Mouse (Mus musculus) liver, adult 2 months (tissue): ENCODE data around the gene Otop2. TPM values are rescaled to one million over a fixed set of nuclear protein-coding genes. Genes with fewer than 3 reads are reported as not detected.

ENCODE experiments used
- DNase-seq: peaks from one replicate; pipeline ENCODE4 v3.0.0-alpha.2; 2011; ENCODE audit warnings: low read depth, low spot score; ENCODE audit errors: extremely low read depth
- H3K27ac ChIP-seq: fragments of 200-500 bp; replicated peaks from 2 replicates; pipeline ENCODE4 v1.5.1; 2012; ENCODE audit warnings: low read depth, mild to moderate bottlenecking, control low read depth, inconsistent platforms, low read length; ENCODE audit not compliant: insufficient read depth
- H3K27me3 ChIP-seq: fragments of 200-500 bp; 2 replicates; pipeline ENCODE4 v1.6.1; 2012; ENCODE audit warnings: mild to moderate bottlenecking, moderate library complexity, low read length, inconsistent platforms; ENCODE audit not compliant: control insufficient read depth, insufficient read depth
- H3K36me3 ChIP-seq: fragments of 200-500 bp; 2 replicates; pipeline ENCODE4 v1.6.1; 2012; ENCODE audit warnings: low read length, inconsistent platforms; ENCODE audit not compliant: control insufficient read depth, insufficient read depth
- H3K4me1 ChIP-seq: fragments of 200-500 bp; 2 replicates; pipeline ENCODE4 v1.6.1; 2011; ENCODE audit warnings: low read length; ENCODE audit not compliant: control insufficient read depth, insufficient read depth
- H3K4me3 ChIP-seq: fragments of 200-500 bp; 2 replicates; pipeline ENCODE4 v1.5.1; 2011; ENCODE audit warnings: low read depth, mild to moderate bottlenecking, control low read depth, low read length, moderate library complexity; ENCODE audit not compliant: insufficient read depth
- H3K79me2 ChIP-seq: fragments of 200-500 bp; 2 replicates; pipeline ENCODE4 v1.6.1; 2012; ENCODE audit warnings: inconsistent platforms, mild to moderate bottlenecking, low read length, moderate library complexity; ENCODE audit not compliant: control insufficient read depth, insufficient read depth
- H3K9ac ChIP-seq: fragments of 200-500 bp; 2 replicates; pipeline ENCODE4 v1.6.1; 2012; ENCODE audit warnings: low read depth, mild to moderate bottlenecking, control low read depth, inconsistent platforms, low read length
- CTCF ChIP-seq: fragments of 200-500 bp; IDR thresholded peaks from 2 replicates; pipeline ENCODE4 v1.5.1; 2011; ENCODE audit warnings: low read depth, low read length, control low read depth
- POLR2A ChIP-seq: fragments of 200-500 bp; IDR thresholded peaks from 2 replicates; pipeline ENCODE4 v1.6.1; 2011; ENCODE audit warnings: low read length, control low read depth; ENCODE audit not compliant: insufficient read depth; ENCODE audit errors: extremely low read depth
- WGBS: fragments of 180-500 bp; shearing (Covaris S2); methylation state at CpG from one replicate; pipeline ENCODE4 v1.1.7; 2018; 5-methylcytosine and 5-hydroxymethylcytosine counted together
- polyA plus RNA-seq: library from polyadenylated mRNA; depleted of rRNA; stranded (reverse); fragments of >200 nt; gene quantifications from 2 replicates; pipeline ENCODE4 v1.2.3, GENCODE M21; 2012
- total RNA-seq: library from RNA; depleted of rRNA; stranded (reverse); fragments of >200 nt; gene quantifications from 2 replicates; pipeline ENCODE4 v1.2.3, GENCODE M21; 2014

Otop2 gene
- total and polyA plus RNA-seq, 2 experiments: not detected

DNA sequence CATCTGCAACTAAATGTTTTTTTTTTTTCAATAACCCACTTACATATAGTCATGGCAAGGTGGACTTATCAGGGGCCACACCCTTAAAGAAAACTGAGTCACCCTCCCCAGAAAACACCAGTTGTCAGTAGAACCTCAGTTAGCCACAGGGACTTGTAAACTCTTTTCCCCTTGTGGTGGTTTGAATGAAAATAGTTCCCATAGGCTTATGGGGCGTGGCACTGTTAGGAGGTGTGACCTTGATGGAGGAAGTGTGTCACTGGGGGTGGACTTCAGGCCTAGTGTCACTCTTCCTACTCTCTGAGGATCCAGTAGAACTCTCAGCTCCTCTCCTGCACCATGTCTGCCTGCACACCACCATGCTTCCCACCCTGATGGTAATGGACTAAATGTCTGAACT is 27.2 kb upstream of the Otop2 start:
- Histone ChIP-seq H3K27me3 (no peaks in the 10 kb centered on the region), H3K36me3 (peaks cover 6% of the 10 kb centered on the region; the same call in 1 of the 2 replicates), H3K79me2 (no peaks in the 10 kb centered on the region), H3K4me3 (no peak overlapping the region), H3K4me1 (no peaks in the 10 kb centered on the region; the same call in 1 of the 2 replicates), H3K27ac (no peak overlapping the region), H3K9ac (no peak overlapping the region)
- DNase-seq: peak; percentile 35
- WGBS: 88% methylated on average over 1 of the region's 1 CpGs
- TF ChIP-seq CTCF (no peak), POLR2A (no peak)

DNA sequence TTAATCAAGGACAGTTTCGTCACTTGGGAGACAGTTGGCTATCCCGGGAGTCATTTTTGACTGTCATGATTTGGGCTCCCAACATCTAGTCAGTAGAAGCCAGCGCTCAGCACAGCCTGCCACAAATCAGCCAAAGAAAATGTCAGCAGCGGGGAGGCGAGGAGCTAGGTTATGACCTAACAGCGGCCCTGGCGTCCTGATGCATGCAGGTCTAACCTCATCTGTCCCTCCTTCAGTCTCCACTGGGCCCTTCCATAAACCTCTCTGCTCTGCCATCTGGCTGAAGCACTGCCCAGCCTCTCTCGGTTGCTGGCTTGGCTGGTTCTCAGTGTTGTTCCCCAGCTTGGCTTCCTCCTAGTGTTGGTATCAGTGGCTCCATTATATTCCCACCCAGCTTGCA is 24.7 kb upstream of the Otop2 start:
- H3K4me1 ChIP-seq: no peaks in the 10 kb centered on the region
- no peaks in the 10 kb centered on the region for H3K79me2 ChIP-seq
- H3K4me3 ChIP-seq: no peak overlapping the region
- H3K9ac ChIP-seq: no peak overlapping the region
- TF ChIP-seq POLR2A (no peak), CTCF (no peak)
- 84% methylated on average over 8 of the region's 8 CpGs for WGBS
- no peak overlapping the region for H3K27ac ChIP-seq
- H3K36me3 ChIP-seq: peaks cover 17% of the 10 kb centered on the region; the same call in 1 of the 2 replicates
- no peaks in the 10 kb centered on the region for H3K27me3 ChIP-seq
- DNase-seq: no peak

DNA sequence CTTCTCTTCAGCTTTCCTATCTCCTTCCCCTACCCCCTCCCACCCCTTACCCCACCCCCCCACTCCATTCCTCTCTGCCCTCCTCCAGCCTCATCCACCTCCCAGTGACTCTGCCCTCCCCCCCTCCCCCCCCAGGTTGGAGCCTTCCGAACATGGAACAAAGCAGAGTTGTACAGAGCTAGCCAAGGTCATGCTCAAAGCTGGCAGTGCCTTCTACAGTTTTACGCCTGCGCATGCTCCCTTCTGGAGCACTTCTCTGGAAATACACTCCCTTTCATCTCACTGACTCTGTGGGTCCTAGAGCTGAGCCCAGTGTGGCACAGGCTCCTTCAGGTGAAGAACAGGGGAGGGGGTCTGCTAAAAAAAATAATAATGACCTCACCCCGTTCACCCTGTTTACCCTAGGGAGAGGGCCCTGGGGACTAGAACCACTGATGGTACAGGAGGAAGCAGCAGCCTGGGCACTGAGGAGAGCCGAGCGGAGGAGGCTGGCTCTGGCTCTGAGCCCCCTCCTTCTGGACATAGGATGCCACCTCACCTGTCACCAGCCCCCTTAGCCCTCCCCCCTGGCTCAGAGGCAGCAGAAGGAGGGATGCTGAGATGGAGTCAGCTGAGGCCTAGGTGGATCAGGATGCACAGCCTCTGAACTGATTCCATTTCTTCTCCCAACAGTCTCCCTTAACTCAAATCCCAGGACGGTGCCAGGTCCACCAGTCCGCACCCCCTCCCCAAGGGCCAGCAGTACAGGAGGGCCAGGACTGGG is 24.1 kb upstream of the Otop2 start:
- Histone ChIP-seq H3K36me3 (peaks cover 17% of the 10 kb centered on the region; the same call in 1 of the 2 replicates), H3K9ac (no peak overlapping the region), H3K27me3 (no peaks in the 10 kb centered on the region), H3K4me1 (no peaks in the 10 kb centered on the region), H3K79me2 (no peaks in the 10 kb centered on the region), H3K4me3 (no peak overlapping the region), H3K27ac (no peak overlapping the region)
- WGBS: 88% methylated on average over 8 of the region's 8 CpGs
- DNase-seq: no peak
- no peak for TF ChIP-seq CTCF
- TF ChIP-seq POLR2A: no peak

DNA sequence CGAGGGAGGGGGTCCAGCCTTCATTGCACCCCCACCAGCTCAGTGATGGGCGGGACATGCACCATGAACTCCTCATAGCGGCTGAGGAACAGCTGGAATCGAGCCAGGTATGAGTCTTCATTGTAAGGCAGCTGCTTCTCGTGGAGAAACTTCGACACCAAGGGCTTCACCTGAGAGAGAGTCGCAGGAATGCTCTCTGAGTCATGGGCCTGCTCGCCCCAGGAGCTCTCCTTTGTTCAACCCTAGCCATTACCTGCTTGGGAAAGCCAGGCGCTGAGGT is 23.5 kb upstream of the Otop2 start:
- no peaks in the 10 kb centered on the region for H3K79me2 ChIP-seq
- no peak overlapping the region for H3K4me3 ChIP-seq
- no peaks in the 10 kb centered on the region for H3K4me1 ChIP-seq
- 88% methylated on average over 9 of the region's 9 CpGs for WGBS
- H3K36me3 ChIP-seq: peaks cover 17% of the 10 kb centered on the region; the same call in 1 of the 2 replicates
- H3K27me3 ChIP-seq: no peaks in the 10 kb centered on the region
- TF ChIP-seq CTCF (no peak), POLR2A (no peak)
- H3K9ac ChIP-seq: no peak overlapping the region
- DNase-seq: no peak
- no peak overlapping the region for H3K27ac ChIP-seq

DNA sequence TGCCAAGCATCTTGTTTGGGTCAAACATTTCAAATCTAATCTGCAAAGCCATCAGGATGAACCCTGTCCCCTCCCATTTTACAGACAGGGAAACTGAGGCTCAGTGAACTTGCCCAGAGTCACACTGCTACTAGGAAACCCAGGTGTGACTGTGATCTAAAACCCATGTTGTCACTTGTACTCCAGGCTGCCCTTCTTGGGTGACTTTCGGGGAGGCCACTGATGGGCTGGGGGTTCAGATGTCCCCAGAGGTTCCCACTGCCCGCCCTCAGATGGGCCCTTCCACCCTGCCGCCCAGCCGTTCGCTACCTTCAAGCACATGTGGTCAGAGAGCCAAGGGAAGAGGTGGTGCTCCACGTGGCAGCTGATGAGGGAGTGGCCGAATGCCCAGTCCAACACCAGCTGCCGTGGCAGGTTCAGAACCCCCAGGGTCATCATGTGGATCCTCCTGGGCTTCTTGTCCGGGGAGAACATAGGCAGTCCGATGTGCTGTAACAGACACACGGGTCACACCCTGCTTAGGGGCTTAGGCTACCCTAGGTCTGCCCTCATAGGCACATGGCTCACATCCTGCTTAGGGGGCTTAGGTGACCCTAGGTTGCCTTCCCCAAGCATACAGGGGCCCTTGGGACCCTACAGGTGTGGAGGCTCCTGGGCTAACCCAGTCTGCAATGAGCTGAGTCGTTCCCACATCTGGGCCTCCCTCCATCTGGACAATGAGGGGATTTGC is 22.9 kb upstream of the Otop2 start:
- H3K9ac ChIP-seq: no peak overlapping the region
- peaks cover 17% of the 10 kb centered on the region; the same call in 1 of the 2 replicates for H3K36me3 ChIP-seq
- no peak overlapping the region for H3K27ac ChIP-seq
- no peaks in the 10 kb centered on the region for H3K4me1 ChIP-seq
- 89% methylated on average over 12 of the region's 12 CpGs for WGBS
- TF ChIP-seq POLR2A (no peak), CTCF (no peak)
- no peak overlapping the region for H3K4me3 ChIP-seq
- DNase-seq: no peak
- no peaks in the 10 kb centered on the region for H3K27me3 ChIP-seq
- no peaks in the 10 kb centered on the region for H3K79me2 ChIP-seq
